Mouse (Mus musculus) G1E (cell line): Measurements from ENCODE around the gene Nsun2. TPM values are rescaled to one million over a fixed set of nuclear protein-coding genes. Genes with fewer than 3 reads are reported as not detected.

Source experiments
- ATAC-seq: 2 replicates; pipeline ENCODE4 v1.8.0; 2016; ENCODE audit warnings: mild to moderate bottlenecking; ENCODE audit not compliant: insufficient number of reproducible peaks, poor library complexity, low FRiP score, severe bottlenecking; ENCODE audit errors: extremely low read depth
- DNase-seq: peaks from one replicate; pipeline ENCODE4 v3.0.0; 2012; ENCODE audit warnings: low spot score
- H3K27me3 ChIP-seq: 2 replicates; pipeline ENCODE4 v1.6.1; 2012; ENCODE audit warnings: mild to moderate bottlenecking, low read length, inconsistent platforms; ENCODE audit not compliant: insufficient read depth
- H3K36me3 ChIP-seq: replicated peaks from 2 replicates; pipeline ENCODE3; 2012; ENCODE audit warnings: mild to moderate bottlenecking, inconsistent platforms
- H3K4me1 ChIP-seq: 2 replicates; pipeline ENCODE4 v1.6.1; 2012; ENCODE audit warnings: low read depth, low read length, inconsistent platforms, mixed read lengths; ENCODE audit not compliant: insufficient read depth
- H3K4me3 ChIP-seq: 2 replicates; pipeline ENCODE4 v1.5.1; 2012; ENCODE audit warnings: low read depth, mild to moderate bottlenecking, inconsistent platforms, low read length, moderate library complexity, mixed read lengths
- H3K9me3 ChIP-seq: replicated peaks from 2 replicates; pipeline ENCODE4 v1.6.1; 2012; ENCODE audit warnings: inconsistent platforms
- CTCF ChIP-seq: IDR thresholded peaks from 2 replicates; pipeline ENCODE4 v1.5.1; 2012; ENCODE audit warnings: low read depth, low read length, inconsistent platforms, mixed read lengths
- GATA1 ChIP-seq: IDR thresholded peaks from 2 replicates; pipeline ENCODE4 v1.6.1; 2012; ENCODE audit warnings: borderline replicate concordance, low read length, inconsistent platforms, mixed read lengths
- GATA2 ChIP-seq: IDR thresholded peaks from 2 replicates; pipeline ENCODE4 v1.6.1; 2012; ENCODE audit warnings: low read depth, low read length, inconsistent platforms, borderline replicate concordance
- POLR2AphosphoS5 ChIP-seq: IDR thresholded peaks from 2 replicates; pipeline ENCODE4 v1.6.1; 2012; ENCODE audit warnings: low read depth, low read length, inconsistent platforms; ENCODE audit not compliant: insufficient replicate concordance
- TAL1 ChIP-seq: conservative IDR thresholded peaks from 2 replicates; pipeline ENCODE4 v1.6.1; 2012; ENCODE audit warnings: low read depth, low read length, inconsistent platforms, mixed read lengths
- polyA plus RNA-seq: library from polyadenylated mRNA; stranded (reverse); fragments of >175 nt; gene quantifications from 2 replicates; pipeline ENCODE4 v1.2.3, GENCODE M21; 2012
- total RNA-seq, 2 experiments: library from RNA; stranded (forward) in 1 of 2; stranded (reverse) in 1 of 2; fragments of 200-1000 nt in 1 of 2; fragments of >200 nt in 1 of 2; fragmentation: Nextera tagmentation in 1 of 2; gene quantifications; 2 replicates each; pipeline ENCODE4 v1.2.3; 2014 to 2017

Gene Nsun2
- total and polyA plus RNA-seq, 3 experiments: 144 to 231 (median 152) TPM

- peaks cover 57% of the 10 kb centered on the region for H3K36me3 ChIP-seq
- DNase-seq: no peak
- H3K4me1 ChIP-seq: peaks cover 11% of the 10 kb centered on the region; the same call in 1 of the 2 replicates
- no peak for ATAC-seq
- peaks cover 16% of the 10 kb centered on the region for H3K27me3 ChIP-seq
- no peaks in the 10 kb centered on the region for H3K9me3 ChIP-seq
- TF ChIP-seq TAL1 (no peak), CTCF (no peak), GATA1 (no peak), POLR2AphosphoS5 (no peak; the same call in 1 of the 2 replicates), GATA2 (no peak)
- H3K4me3 ChIP-seq: no peak overlapping the region
These were observed 109.2 kb downstream of the Nsun2 start for GRCm38 (mm10) chr13:69642656-69643216.

- ATAC-seq: no peak
- TF ChIP-seq TAL1: no peak
- no peak for TF ChIP-seq POLR2AphosphoS5
- TF ChIP-seq CTCF: no peak
- TF ChIP-seq GATA1: no peak
- TF ChIP-seq GATA2: no peak
- H3K36me3 ChIP-seq: peaks cover 46% of the 10 kb centered on the region
- peaks cover 16% of the 10 kb centered on the region for H3K27me3 ChIP-seq
- H3K9me3 ChIP-seq: no peaks in the 10 kb centered on the region
- no peak overlapping the region for H3K4me3 ChIP-seq
- peaks cover 9% of the 10 kb centered on the region; the same call in 1 of the 2 replicates for H3K4me1 ChIP-seq
- DNase-seq: no peak
These were observed 110.4 kb downstream of the Nsun2 start for GRCm38 (mm10) chr13:69643937-69644336.

- DNase-seq (no peak), ATAC-seq (no peak)
- H3K36me3 ChIP-seq: peaks cover 39% of the 10 kb centered on the region
- no peak overlapping the region for H3K4me3 ChIP-seq
- H3K27me3 ChIP-seq: peaks cover 16% of the 10 kb centered on the region
- H3K9me3 ChIP-seq: no peaks in the 10 kb centered on the region
- TF ChIP-seq CTCF: no peak
- peaks cover 5% of the 10 kb centered on the region; the same call in 1 of the 2 replicates for H3K4me1 ChIP-seq
These were observed 111.1 kb downstream of the Nsun2 start for GRCm38 (mm10) chr13:69644427-69645166.

DNA sequence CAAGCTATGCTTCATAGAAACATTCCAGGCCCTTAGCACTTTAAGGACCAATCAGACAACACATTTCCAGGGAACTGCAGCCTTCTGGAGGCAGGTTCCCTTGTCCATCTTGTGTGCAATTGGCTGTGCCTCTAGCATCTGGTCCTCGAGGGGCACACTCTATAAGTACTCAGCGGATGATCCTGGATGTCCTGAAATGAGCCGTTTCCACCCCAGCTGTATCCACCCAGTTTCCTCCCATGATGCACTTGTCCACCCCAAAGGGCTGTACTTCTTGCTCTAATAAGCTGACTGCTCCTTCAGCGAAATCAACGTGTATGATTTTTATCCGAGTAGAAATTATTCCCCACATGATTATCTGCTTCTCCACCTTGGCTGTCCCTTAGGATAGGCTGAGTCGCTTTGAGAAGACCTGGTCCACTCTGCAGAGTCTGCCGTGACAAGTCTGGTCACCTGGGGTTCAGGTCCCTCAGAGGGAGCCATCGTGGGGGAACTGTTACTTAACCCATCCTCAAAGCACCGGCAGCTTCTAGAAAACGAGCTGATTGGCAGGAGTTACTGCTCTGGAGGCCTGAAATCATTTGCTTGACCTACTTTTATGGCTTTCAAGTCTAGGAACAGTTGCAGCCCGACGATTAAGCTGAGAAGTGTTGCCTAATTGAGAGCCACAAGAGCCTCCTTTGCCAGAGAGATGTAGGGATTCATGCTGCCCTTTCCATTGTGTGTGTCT is 112.3 kb downstream of the Nsun2 start:
- Histone ChIP-seq H3K4me1 (peaks cover 5% of the 10 kb centered on the region; the same call in 1 of the 2 replicates), H3K36me3 (peaks cover 26% of the 10 kb centered on the region), H3K9me3 (no peaks in the 10 kb centered on the region), H3K27me3 (peaks cover 16% of the 10 kb centered on the region), H3K4me3 (no peak overlapping the region)
- DNase-seq: no peak
- ATAC-seq: no peak
- TF ChIP-seq CTCF (no peak), POLR2AphosphoS5 (no peak), GATA1 (no peak)

DNA sequence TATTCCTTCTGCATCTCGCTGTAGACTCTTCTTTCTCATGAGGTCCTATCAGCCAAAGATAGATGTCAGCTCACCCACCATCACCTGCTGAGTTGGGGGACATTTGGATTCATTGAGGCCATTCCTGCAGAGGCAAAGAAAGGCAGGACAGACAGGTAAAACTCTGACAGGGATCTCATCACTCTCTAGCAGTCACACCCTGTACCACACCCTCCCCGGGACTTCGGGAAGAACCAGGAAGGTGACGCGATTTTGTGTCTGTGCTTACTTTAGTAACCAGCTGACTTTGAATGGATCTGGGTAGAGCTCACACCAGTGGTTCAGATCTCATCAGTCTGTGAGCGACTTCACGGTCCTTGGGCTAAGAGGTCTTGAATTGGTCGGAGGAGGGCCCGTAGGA is 112.9 kb downstream of the Nsun2 start:
- peaks cover 16% of the 10 kb centered on the region for H3K27me3 ChIP-seq
- H3K4me1 ChIP-seq: peaks cover 5% of the 10 kb centered on the region; the same call in 1 of the 2 replicates
- ATAC-seq (no peak), DNase-seq (no peak)
- no peaks in the 10 kb centered on the region for H3K9me3 ChIP-seq
- H3K4me3 ChIP-seq: no peak overlapping the region
- H3K36me3 ChIP-seq: peaks cover 20% of the 10 kb centered on the region
- TF ChIP-seq TAL1: no peak
- no peak for TF ChIP-seq POLR2AphosphoS5
- no peak for TF ChIP-seq GATA1
- no peak for TF ChIP-seq GATA2
- no peak for TF ChIP-seq CTCF

DNA sequence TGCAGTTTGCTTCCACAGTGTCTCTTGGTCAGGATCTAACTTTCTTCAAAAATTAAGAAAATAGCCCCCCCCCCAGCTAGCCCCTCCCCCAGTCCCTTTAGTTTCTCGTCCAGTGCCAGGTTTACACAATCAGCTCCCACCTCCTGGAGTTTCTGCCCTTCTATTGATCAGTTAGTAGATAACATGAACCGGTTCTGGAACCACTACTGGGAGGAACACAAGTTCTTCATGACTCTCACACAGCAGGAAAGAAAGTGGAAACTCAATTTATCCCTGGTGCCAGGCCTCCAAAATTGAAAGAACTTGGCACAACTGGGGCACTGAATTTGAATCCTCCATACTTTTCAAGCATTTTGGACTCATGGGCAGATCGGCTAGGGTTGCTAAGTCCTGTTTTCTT is 121.0 kb downstream of the Nsun2 start:
- H3K27me3 ChIP-seq: peaks cover 6% of the 10 kb centered on the region; the same call in 1 of the 2 replicates
- no peaks in the 10 kb centered on the region for H3K36me3 ChIP-seq
- H3K4me3 ChIP-seq: no peak overlapping the region
- ATAC-seq (no peak), DNase-seq (no peak)
- TF ChIP-seq GATA1 (no peak), GATA2 (no peak), POLR2AphosphoS5 (no peak), TAL1 (no peak), CTCF (no peak)
- no peaks in the 10 kb centered on the region for H3K4me1 ChIP-seq
- H3K9me3 ChIP-seq: no peaks in the 10 kb centered on the region
